Comparison of ENCODE assay signal across 24 mouse cellular contexts in the genomic region with DNA sequence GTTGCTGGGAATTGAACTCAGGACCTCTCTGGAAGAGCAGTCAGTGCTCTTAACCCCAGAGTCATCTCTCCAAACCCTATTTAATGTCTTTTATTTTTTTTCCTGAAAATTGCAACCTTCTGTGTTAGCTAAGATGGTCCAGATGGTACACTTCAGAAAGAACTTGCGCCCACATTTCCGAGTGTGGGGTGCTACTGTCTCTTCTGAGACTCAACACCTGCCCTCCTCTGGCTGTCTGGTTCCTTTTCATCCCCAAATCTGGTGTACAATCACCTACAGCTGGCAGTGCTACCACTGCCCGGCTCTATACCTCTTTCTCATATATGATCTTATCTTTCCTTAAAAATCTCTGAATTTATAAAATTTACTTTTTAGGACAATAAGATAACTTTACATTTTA. TPM values are rescaled to one million over a fixed set of nuclear protein-coding genes. Genes with fewer than 3 reads are reported as not detected.
DNase-seq lines count a peak whose midpoint lies in the region; ATAC-seq lines count a peak whose summit lies in the region.
"Had no signal": no experiment of that assay in that cellular context is flagged by ENCODE, and none has a peak within 500 bp of the region (broad histone marks: within the 10 kb centered on the region; RNA-seq: fewer than 3 reads in every experiment).

No protein-coding gene starts in this region.

- DNase-seq in frontal cortex, postnatal 25 days (ENCODE audit: low spot score in 2 of 2): no peak
- DNase-seq in brain, adult 2 months (ENCODE audit: low read depth, low spot score): peak; percentile 65
- DNase-seq: adrenal gland, adult 2 months; adrenal gland, adult 8-10 months; adrenal gland, postnatal 10 days; adrenal gland, postnatal 14 days; adrenal gland, postnatal 25 days; adrenal gland, postnatal 36 days; B cell, adult 2 months; cerebellum, adult 11 months; cerebellum, adult 11-12 months; cerebellum, adult 18-20 months; cerebellum, adult 2 months had no signal

- peak; percentile 66 for ATAC-seq in frontal cortex, adult (ENCODE audit: low TSS enrichment)
- no peak for ATAC-seq in erythroid progenitor cell, adult 5-6 weeks (replicated peaks; ENCODE audit: low FRiP score, poor library complexity, severe bottlenecking)
- ATAC-seq: activated CD4-positive, CD25-positive, alpha-beta regulatory T cell, adult 4 months; CD4-positive, CD25-positive, alpha-beta regulatory T cell, adult 4 months; Patski had no signal

RNA-seq across cellular contexts. Expression of a gene that starts 21.5 kb away (rescaled TPM):
- 6.5 and 9.6 TPM in 2 replicates for total RNA-seq in erythroid progenitor cell, adult 5-6 weeks (2015; ENCODE audit: low replicate concordance)
- total RNA-seq in erythroid progenitor cell, adult 5-6 weeks (2017; ENCODE audit: low replicate concordance): 2.6 and 4.8 TPM in 2 replicates

RNA-seq across cellular contexts. Expression of a gene that starts 21.8 kb away (rescaled TPM):
- total RNA-seq in erythroid progenitor cell, adult 5-6 weeks (2015; ENCODE audit: low replicate concordance): not detected in 2 replicates
- not detected in 2 replicates for total RNA-seq in erythroid progenitor cell, adult 5-6 weeks (2017; ENCODE audit: low replicate concordance)
- total RNA-seq: adrenal gland, adult 18-20 months; adrenal gland, adult 2 months; adrenal gland, adult 8-10 months; adrenal gland, postnatal 10 days; adrenal gland, postnatal 14 days; adrenal gland, postnatal 25 days; adrenal gland, postnatal 36 days; adrenal gland, postnatal 4 days; CH12.LX; ES-E14; G1E; MEL had no signal

RNA-seq across cellular contexts. Expression of a gene that starts 43.4 kb away (rescaled TPM):
- total RNA-seq in erythroid progenitor cell, adult 5-6 weeks (2015; ENCODE audit: low replicate concordance): 34.6 and 38.6 TPM in 2 replicates
- 29.4 and 33.7 TPM in 2 replicates for total RNA-seq in erythroid progenitor cell, adult 5-6 weeks (2017; ENCODE audit: low replicate concordance)

RNA-seq across cellular contexts. Expression of a gene that starts 58.1 kb away (rescaled TPM):
- total RNA-seq in erythroid progenitor cell, adult 5-6 weeks (2015; ENCODE audit: low replicate concordance): not detected in 2 replicates
- total RNA-seq in erythroid progenitor cell, adult 5-6 weeks (2017; ENCODE audit: low replicate concordance): not detected in 2 replicates
- total RNA-seq: adrenal gland, adult 18-20 months; adrenal gland, adult 2 months; adrenal gland, adult 8-10 months; adrenal gland, postnatal 10 days; adrenal gland, postnatal 14 days; adrenal gland, postnatal 25 days; adrenal gland, postnatal 36 days; adrenal gland, postnatal 4 days; CH12.LX; MEL had no signal
